Mouse (Mus musculus) lung, adult 2 months (tissue): Measurements from ENCODE around the gene Thada. TPM values are rescaled to one million over a fixed set of nuclear protein-coding genes. Genes with fewer than 3 reads are reported as not detected.

Source experiments
- DNase-seq: peaks from one replicate; pipeline ENCODE4 v3.0.0; 2022
- H3K4me1 ChIP-seq: fragments of 200-500 bp; 2 replicates; pipeline ENCODE4 v1.6.1; 2011; ENCODE audit warnings: low read length; ENCODE audit not compliant: control insufficient read depth, insufficient read depth
- H3K4me3 ChIP-seq: fragments of 200-500 bp; replicated peaks from 2 replicates; pipeline ENCODE3; 2011; ENCODE audit warnings: low read depth, mild to moderate bottlenecking, control low read depth, low read length; ENCODE audit errors: extremely low read depth
- CTCF ChIP-seq: fragments of 200-500 bp; IDR thresholded peaks from 2 replicates; pipeline ENCODE4 v1.5.1; 2011; ENCODE audit warnings: mild to moderate bottlenecking, low read length, control low read depth; ENCODE audit not compliant: insufficient read depth
- POLR2A ChIP-seq: fragments of 200-500 bp; IDR thresholded peaks from 2 replicates; pipeline ENCODE4 v1.6.1; 2011; ENCODE audit warnings: low read depth, mild to moderate bottlenecking, control low read depth, low read length, borderline replicate concordance; ENCODE audit errors: extremely low read depth
- WGBS: fragments of 180-500 bp; shearing (Covaris S2); methylation state at CpG from one replicate; pipeline ENCODE4 v1.1.7; 2018; 5-methylcytosine and 5-hydroxymethylcytosine counted together
- polyA plus RNA-seq: library from polyadenylated mRNA; depleted of rRNA; stranded (reverse); fragments of >200 nt; gene quantifications from 2 replicates; pipeline ENCODE4 v1.2.3, GENCODE M21; 2012

The Thada gene
- polyA plus RNA-seq, 1 experiment, result 12.8 TPM

DNA sequence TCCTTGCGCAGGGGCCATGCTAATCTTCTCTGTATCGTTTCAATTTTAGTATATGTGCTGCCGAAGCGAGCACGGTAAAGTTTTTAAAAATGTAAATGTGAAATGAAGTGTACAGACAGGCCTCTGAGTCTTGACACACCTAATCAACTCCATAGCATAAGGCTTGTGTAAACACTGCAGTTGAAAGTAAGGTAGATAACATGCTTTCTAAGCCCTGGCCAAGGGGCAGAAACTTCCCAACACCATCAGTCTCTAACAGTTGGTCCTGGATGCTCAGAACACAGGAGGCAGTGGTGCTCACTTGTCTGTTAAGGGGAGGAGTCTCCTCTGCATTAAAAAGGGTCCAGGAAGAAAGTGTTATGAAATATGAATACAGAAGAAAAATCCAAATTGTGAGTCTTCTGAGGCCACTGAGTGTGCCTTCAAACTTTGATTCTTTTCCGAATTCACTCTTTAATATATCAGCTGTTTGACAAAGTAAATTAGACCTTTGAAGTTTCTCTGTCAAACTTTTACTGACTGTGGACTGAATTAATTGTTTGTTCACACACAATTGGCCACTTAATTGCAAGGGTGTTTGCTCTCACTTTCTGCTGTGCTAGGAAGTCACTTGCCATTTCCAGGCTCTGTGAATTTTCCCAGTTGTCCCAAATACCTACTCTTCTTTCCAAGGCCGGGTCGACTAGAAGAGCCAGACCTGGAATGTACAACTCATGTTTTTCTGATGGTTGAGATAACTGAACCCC lies 178.2 kb downstream of the Thada start:
- TF ChIP-seq POLR2A (no peak), CTCF (no peak)
- Histone ChIP-seq H3K4me3 (no peak overlapping the region), H3K4me1 (peaks cover 13% of the 10 kb centered on the region)
- 70% methylated on average over 8 of the region's 8 CpGs for WGBS
- no peak for DNase-seq

DNA sequence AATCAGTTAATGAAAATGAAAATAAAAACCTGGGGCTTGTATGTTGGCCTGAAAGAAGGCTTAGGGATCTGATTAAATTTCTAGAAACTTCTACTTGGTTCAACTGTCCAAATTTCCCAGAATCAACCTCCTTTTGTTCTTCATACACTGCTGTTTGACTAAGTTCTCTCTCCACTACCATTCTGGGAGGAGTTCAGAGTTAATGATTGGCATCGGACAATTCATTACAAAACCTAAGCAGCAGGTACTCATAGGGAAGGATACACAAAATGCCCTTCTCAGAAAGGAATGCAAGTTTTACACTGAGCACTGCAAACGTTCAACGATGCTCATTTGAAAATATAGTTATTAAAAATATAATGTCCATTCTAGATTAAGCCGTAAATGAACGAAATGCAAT lies 179.5 kb downstream of the Thada start:
- no peak for TF ChIP-seq CTCF
- TF ChIP-seq POLR2A, result no peak
- 85% methylated on average over 5 of the region's 5 CpGs for WGBS
- H3K4me1 ChIP-seq, result peaks cover 17% of the 10 kb centered on the region
- H3K4me3 ChIP-seq, result no peak overlapping the region
- no peak for DNase-seq

DNA sequence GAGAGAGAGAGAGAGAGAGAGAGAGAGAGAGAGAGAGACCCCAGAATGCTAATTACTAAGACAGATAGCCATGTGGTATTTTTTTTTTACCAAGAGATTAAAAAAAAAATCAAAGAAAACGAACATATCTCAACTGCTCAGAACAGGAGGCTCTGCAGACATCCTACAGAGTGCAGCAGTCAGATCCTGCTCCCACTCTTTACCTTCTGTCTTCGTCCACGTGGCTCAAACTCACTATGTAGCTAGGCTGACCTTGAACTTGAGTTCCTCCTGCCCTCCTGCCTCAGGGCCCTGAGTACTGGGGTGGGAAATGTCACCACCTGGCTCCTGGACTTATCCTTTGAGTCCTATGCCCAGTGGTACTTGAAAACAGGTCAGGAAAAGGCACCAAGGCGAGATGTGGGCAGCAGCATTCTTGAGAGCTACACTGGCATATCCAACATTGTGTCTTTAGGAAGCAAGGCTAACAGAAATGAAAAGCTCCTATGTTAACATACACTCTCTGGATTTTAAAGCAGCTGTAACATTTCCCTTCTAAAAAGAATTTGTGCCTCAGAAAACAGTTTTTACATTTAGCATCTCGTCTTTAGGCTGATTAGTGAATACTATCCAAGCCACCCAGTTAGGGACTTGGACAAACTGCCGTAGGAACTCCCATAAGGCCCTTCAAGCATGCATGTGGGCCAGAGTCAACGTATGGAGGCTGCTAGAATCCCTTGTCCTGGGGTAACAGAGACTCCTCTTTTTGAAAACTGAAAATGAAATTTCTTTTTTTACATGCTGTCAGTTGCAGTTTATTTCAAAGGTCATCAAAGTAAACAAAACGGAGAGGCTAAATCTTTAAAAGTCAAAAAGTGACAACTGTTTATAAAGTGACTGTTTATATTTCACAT lies 183.4 kb downstream of the Thada start:
- DNase-seq, result no peak
- WGBS, result 70% methylated on average over 8 of the region's 8 CpGs
- Histone ChIP-seq H3K4me1 (peaks cover 17% of the 10 kb centered on the region), H3K4me3 (no peak overlapping the region)
- TF ChIP-seq CTCF (no peak), POLR2A (no peak)

DNA sequence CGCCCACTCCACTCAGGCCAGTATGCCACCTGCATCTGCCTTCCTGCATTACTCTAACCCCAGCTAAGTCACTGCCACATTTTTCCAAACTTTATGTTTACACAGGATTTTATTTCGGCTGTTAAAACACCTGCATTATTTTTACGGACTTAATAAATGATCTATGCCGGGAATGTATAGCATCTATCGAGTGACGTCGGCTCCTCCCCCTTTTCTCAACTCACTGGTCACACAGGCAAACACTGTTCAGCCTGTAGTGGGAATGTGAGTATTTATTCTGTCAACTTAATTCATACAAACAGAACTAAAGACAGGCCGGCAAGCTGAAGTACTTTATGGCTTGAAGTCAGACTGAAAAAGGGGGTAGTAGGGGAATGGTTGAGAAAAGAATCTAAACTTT lies 187.0 kb downstream of the Thada start:
- 70% methylated on average over 8 of the region's 8 CpGs for WGBS
- no peak overlapping the region for H3K4me3 ChIP-seq
- TF ChIP-seq POLR2A (no peak), CTCF (no peak)
- no peak for DNase-seq
- peaks cover 22% of the 10 kb centered on the region for H3K4me1 ChIP-seq

DNA sequence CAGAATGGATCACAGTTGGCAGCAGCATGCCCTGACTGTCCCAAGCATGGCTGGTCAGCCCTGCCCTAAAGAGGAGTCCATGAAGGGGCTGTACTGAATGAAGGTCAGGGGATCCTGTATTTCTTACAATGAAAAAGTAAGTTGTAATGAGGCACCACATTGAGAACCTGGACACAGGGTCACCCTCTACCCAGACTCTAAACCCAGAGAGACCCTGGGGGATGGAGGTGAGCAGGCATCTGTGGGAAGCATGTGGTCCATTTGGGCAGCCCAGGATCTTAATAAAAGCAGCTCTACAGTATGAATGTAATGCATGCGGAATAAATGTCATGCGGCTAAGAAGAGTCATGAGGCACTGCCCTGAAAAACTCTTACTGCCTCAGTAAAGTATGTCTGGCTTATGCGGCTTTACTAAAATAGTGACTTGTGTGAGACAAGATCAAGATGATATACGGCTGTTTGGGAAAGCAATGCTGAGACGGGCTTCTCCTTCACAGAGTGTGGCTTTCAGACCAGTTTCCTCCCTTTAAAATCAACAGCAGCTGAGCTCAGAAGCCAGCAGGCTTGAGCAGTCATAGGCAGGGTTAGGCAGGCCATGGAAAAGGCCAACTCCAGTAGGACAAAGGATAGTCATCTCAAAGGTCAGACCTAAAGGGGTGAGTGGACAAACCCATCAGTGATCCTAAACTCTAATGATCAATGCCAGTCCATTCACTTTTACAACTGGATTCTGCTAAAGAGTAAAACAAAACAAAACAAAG lies 187.6 kb downstream of the Thada start:
- Histone ChIP-seq H3K4me3 (no peak overlapping the region), H3K4me1 (peaks cover 20% of the 10 kb centered on the region)
- TF ChIP-seq POLR2A, result no peak
- TF ChIP-seq CTCF, result no peak
- 68% methylated on average over 5 of the region's 5 CpGs for WGBS
- no peak for DNase-seq

DNA sequence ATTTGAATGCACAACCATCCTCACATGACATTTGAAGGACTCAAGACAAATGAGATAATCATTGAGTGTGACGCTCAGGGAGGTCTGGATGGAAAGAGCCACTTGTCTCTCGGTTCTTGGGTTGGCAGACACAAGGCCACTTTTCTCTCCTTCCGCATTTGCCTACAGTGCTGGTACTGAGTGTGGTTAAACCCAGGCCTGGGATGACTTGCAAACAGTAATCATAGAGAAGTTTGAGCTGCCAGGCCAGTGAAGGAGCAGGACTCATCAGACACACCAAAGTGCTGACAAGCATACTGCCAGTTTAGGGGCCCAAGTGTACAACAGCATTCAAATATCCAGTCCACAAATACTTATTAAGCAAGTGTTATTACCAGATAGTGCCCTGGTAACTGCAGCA lies 191.0 kb downstream of the Thada start:
- TF ChIP-seq POLR2A (no peak), CTCF (no peak)
- 60% methylated on average over 3 of the region's 3 CpGs for WGBS
- DNase-seq, result no peak
- Histone ChIP-seq H3K4me3 (no peak overlapping the region), H3K4me1 (peaks cover 22% of the 10 kb centered on the region)

DNA sequence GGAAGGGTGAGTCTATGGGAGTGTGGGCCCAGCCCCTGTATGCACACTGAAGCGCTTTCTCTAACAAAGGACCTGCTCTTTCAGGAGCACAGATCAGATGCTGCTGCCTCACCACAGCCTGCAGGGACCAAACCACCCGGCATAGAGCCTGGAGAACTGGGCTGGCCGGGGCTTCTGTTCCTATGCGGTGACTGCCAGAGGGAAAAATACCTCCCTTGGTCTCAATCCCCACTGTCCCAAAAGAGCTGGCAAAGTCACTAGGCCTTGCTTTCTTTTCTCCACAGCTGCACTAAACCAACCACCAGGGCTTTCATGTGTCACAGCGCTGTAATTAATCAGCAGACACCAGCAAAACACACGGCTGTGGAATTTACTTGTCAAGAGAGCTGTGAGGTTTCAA lies 191.8 kb downstream of the Thada start:
- Histone ChIP-seq H3K4me3 (no peak overlapping the region), H3K4me1 (peaks cover 22% of the 10 kb centered on the region)
- TF ChIP-seq CTCF (no peak), POLR2A (no peak)
- DNase-seq, result no peak
- WGBS, result 63% methylated on average over 6 of the region's 6 CpGs

DNA sequence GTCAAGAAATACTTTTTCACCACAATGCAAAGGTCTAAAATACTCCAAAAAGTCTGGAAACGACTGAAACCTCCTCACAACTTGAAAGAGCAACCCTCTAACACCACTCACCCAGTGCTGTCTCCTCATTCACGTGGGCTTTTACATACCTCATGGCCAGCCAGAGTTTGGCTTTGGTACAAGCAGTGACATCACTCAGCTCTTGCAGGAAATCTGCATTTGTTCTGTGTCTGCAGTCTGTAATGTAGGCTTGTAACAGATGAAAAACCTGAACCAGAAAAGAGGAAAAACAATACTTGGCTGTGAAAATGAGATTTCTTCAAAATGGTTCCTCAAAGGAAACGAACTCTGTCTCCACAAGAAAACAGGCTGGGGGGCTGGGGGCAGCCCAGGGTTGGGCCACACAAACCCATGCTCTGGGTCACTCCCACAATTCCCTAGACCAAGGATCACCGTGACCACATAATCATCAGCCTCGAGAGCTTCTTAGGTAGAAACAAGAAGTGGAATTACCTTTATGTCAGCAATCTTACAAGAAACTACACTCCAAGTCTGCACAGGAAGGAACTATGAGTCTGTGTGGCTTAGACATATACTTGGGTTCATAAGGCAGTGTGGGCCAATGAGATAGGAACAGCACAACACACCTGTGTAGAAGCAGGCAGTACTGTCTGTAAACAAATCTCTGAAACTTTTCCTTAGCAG lies 193.3 kb downstream of the Thada start:
- no peak for TF ChIP-seq CTCF
- TF ChIP-seq POLR2A, result no peak
- Histone ChIP-seq H3K4me3 (no peak overlapping the region), H3K4me1 (peaks cover 25% of the 10 kb centered on the region)
- WGBS, result 26% methylated on average over 5 of the region's 5 CpGs
- DNase-seq, result no peak
